Mouse (Mus musculus) embryonic facial prominence, embryonic 11.5 days (tissue): Measurements from ENCODE around the gene Iqcg. TPM values are rescaled to one million over a fixed set of nuclear protein-coding genes. Genes with fewer than 3 reads are reported as not detected.

ENCODE experiments used
- ATAC-seq: fragments of 200-750 bp; cut with Nextera tagmentation; replicated peaks from 2 replicates; pipeline ENCODE4 v1.8.0; 2017; ENCODE audit warnings: low read depth; ENCODE audit not compliant: insufficient number of reproducible peaks, low FRiP score, low TSS enrichment
- DNase-seq: peaks from one replicate; pipeline ENCODE4 v3.0.0-alpha.2; 2015; ENCODE audit warnings: low spot score
- H3K27ac ChIP-seq: fragments of 300-500 bp; sonication (generic); replicated peaks from 2 replicates; pipeline ENCODE4 v1.5.1; 2014; ENCODE audit warnings: mild to moderate bottlenecking, low read depth, low read length, control low read depth
- H3K27me3 ChIP-seq: fragments of 300-500 bp; sonication (generic); 2 replicates; pipeline ENCODE4 v1.6.1; 2014; ENCODE audit warnings: mild to moderate bottlenecking, low read length, moderate library complexity, mixed read lengths; ENCODE audit not compliant: control insufficient read depth, insufficient read depth
- H3K36me3 ChIP-seq: fragments of 300-500 bp; sonication (generic); replicated peaks from 2 replicates; pipeline ENCODE4 v1.6.1; 2014; ENCODE audit warnings: low read depth, mild to moderate bottlenecking, low read length, moderate library complexity, mixed read lengths; ENCODE audit not compliant: control insufficient read depth, insufficient read depth
- H3K4me1 ChIP-seq: fragments of 300-500 bp; sonication (generic); 2 replicates; pipeline ENCODE4 v1.6.1; 2014; ENCODE audit warnings: low read length, mixed read lengths; ENCODE audit not compliant: control insufficient read depth, insufficient read depth
- H3K4me2 ChIP-seq: fragments of 300-500 bp; sonication (generic); 2 replicates; pipeline ENCODE4 v1.6.1; 2014; ENCODE audit warnings: low read depth, mild to moderate bottlenecking, control low read depth, low read length, moderate library complexity
- H3K4me3 ChIP-seq: fragments of 300-500 bp; sonication (generic); 2 replicates; pipeline ENCODE4 v1.5.1; 2014; ENCODE audit warnings: low read depth, low read length, control low read depth
- H3K9ac ChIP-seq: fragments of 300-500 bp; sonication (generic); replicated peaks from 2 replicates; pipeline ENCODE4 v1.6.1; 2014; ENCODE audit warnings: mild to moderate bottlenecking, control low read depth, low read length
- H3K9me3 ChIP-seq: fragments of 300-500 bp; sonication (generic); replicated peaks from 2 replicates; pipeline ENCODE4 v1.6.1; 2016; ENCODE audit warnings: mild to moderate bottlenecking, low read length, inconsistent platforms, mixed read lengths; ENCODE audit not compliant: control insufficient read depth
- WGBS: fragments of 180-500 bp; shearing (Covaris S2); extraction: QIAGEN DNeasy Blood & Tissue Kit; methylation state at CpG from one replicate; pipeline ENCODE4 v1.1.7; 2014; 5-methylcytosine and 5-hydroxymethylcytosine counted together
- polyA plus RNA-seq: library from polyadenylated mRNA; unstranded; fragments of >200 nt; fragmentation: Nextera tagmentation; extraction: Ambion mirVana; gene quantifications from 2 replicates; pipeline ENCODE4 v1.2.1, GENCODE M21; 2014

Gene Iqcg
- polyA plus RNA-seq, 1 experiment from 2014 or later: 3.8 TPM

GRCm38 (mm10) chr16:33021381-33021780 is 34.6 kb downstream of the Iqcg start:
- Histone ChIP-seq H3K9me3 (no peaks in the 10 kb centered on the region), H3K4me2 (no peak overlapping the region), H3K4me1 (no peaks in the 10 kb centered on the region), H3K27ac (no peak overlapping the region), H3K9ac (no peak overlapping the region), H3K36me3 (no peaks in the 10 kb centered on the region), H3K4me3 (no peak overlapping the region), H3K27me3 (no peaks in the 10 kb centered on the region)
- ATAC-seq (no peak), DNase-seq (no peak)
- WGBS: 70% methylated on average over 3 of the region's 3 CpGs

GRCm38 (mm10) chr16:33019117-33019770 is 36.8 kb downstream of the Iqcg start:
- WGBS: 78% methylated on average over 21 of the region's 21 CpGs
- Histone ChIP-seq H3K4me3 (no peak overlapping the region), H3K36me3 (no peaks in the 10 kb centered on the region), H3K9ac (no peak overlapping the region), H3K27ac (no peak overlapping the region), H3K27me3 (no peaks in the 10 kb centered on the region), H3K4me2 (no peak overlapping the region), H3K4me1 (no peaks in the 10 kb centered on the region), H3K9me3 (no peaks in the 10 kb centered on the region)
- ATAC-seq: no peak
- DNase-seq: no peak

GRCm38 (mm10) chr16:33017677-33018349 is 38.2 kb downstream of the Iqcg start:
- Histone ChIP-seq H3K9ac (no peak overlapping the region), H3K36me3 (no peaks in the 10 kb centered on the region), H3K4me3 (no peak overlapping the region), H3K27me3 (no peaks in the 10 kb centered on the region), H3K4me2 (no peak overlapping the region), H3K27ac (no peak overlapping the region), H3K4me1 (no peaks in the 10 kb centered on the region), H3K9me3 (no peaks in the 10 kb centered on the region)
- 89% methylated on average over 5 of the region's 5 CpGs for WGBS
- no peak for DNase-seq
- ATAC-seq: no peak

GRCm38 (mm10) chr16:33015986-33016385 is 40.0 kb downstream of the Iqcg start:
- Histone ChIP-seq H3K27ac (no peak overlapping the region), H3K4me3 (no peak overlapping the region), H3K27me3 (no peaks in the 10 kb centered on the region), H3K9ac (no peak overlapping the region), H3K4me2 (no peak overlapping the region), H3K36me3 (no peaks in the 10 kb centered on the region; the same call in 1 of the 2 replicates), H3K9me3 (no peaks in the 10 kb centered on the region), H3K4me1 (no peaks in the 10 kb centered on the region)
- DNase-seq (no peak), ATAC-seq (no peak)
- WGBS: 88% methylated on average over 2 of the region's 2 CpGs

- no peak overlapping the region for H3K9ac ChIP-seq
- no peaks in the 10 kb centered on the region; the same call in 1 of the 2 replicates for H3K36me3 ChIP-seq
- no peaks in the 10 kb centered on the region for H3K27me3 ChIP-seq
- no peaks in the 10 kb centered on the region for H3K4me1 ChIP-seq
- no peak overlapping the region for H3K4me2 ChIP-seq
- 97% methylated on average over 3 of the region's 3 CpGs for WGBS
- H3K27ac ChIP-seq: no peak overlapping the region
- DNase-seq: no peak
- H3K4me3 ChIP-seq: no peak overlapping the region
- ATAC-seq: no peak
- no peaks in the 10 kb centered on the region for H3K9me3 ChIP-seq
These were observed 40.6 kb downstream of the Iqcg start for GRCm38 (mm10) chr16:33015396-33015907.

- no peaks in the 10 kb centered on the region; the same call in 1 of the 2 replicates for H3K36me3 ChIP-seq
- DNase-seq (no peak), ATAC-seq (no peak)
- 76% methylated on average over 1 of the region's 1 CpGs for WGBS
- H3K27me3 ChIP-seq: no peaks in the 10 kb centered on the region
- no peaks in the 10 kb centered on the region for H3K4me1 ChIP-seq
- H3K9ac ChIP-seq: no peak overlapping the region
- no peak overlapping the region for H3K27ac ChIP-seq
- H3K9me3 ChIP-seq: no peaks in the 10 kb centered on the region
- H3K4me3 ChIP-seq: no peak overlapping the region
- no peak overlapping the region for H3K4me2 ChIP-seq
These were observed 41.1 kb downstream of the Iqcg start for GRCm38 (mm10) chr16:33014921-33015320.

- Histone ChIP-seq H3K36me3 (no peaks in the 10 kb centered on the region; the same call in 1 of the 2 replicates), H3K9me3 (no peaks in the 10 kb centered on the region)
These were observed 42.2 kb downstream of the Iqcg start for GRCm38 (mm10) chr16:33013801-33014200.

GRCm38 (mm10) chr16:33010166-33010565 is 45.9 kb downstream of the Iqcg start:
- Histone ChIP-seq H3K4me3 (no peak overlapping the region), H3K27me3 (no peaks in the 10 kb centered on the region), H3K36me3 (no peaks in the 10 kb centered on the region; the same call in 1 of the 2 replicates), H3K4me2 (no peak overlapping the region), H3K9ac (no peak overlapping the region), H3K9me3 (no peaks in the 10 kb centered on the region), H3K4me1 (no peaks in the 10 kb centered on the region), H3K27ac (no peak overlapping the region)
- 89% methylated on average over 6 of the region's 6 CpGs for WGBS
- DNase-seq (no peak), ATAC-seq (no peak)

More at GRCm38 (mm10) chr16:33013801-33014200, 42.2 kb downstream of the Iqcg start:
- Histone ChIP-seq H3K27me3 (no peaks in the 10 kb centered on the region), H3K4me1 (no peaks in the 10 kb centered on the region), H3K4me3 (no peak overlapping the region), H3K27ac (no peak overlapping the region), H3K9ac (no peak overlapping the region), H3K4me2 (no peak overlapping the region)
- ATAC-seq: no peak
- DNase-seq: no peak
- WGBS: 91% methylated on average over 5 of the region's 5 CpGs
